Mouse (Mus musculus) adrenal gland (tissue): ENCODE measurements around the gene Gm28053.
"Not testable (repeated sequence)": the region's sequence is repeated elsewhere in the genome, so short reads cannot be mapped to it uniquely, and the experiment has no call there.

Experiments
- intact Hi-C: fragments of 180-260 bp; cut with DNase I; formaldehyde crosslinking; loops from one replicate; pipeline ENCODE4 v1.15.1; 2025
- long read RNA-seq, 2 experiments: library from polyadenylated mRNA; unstranded; transcript quantifications; one replicate each; pipeline ENCODE4 v2.0.0; 2020; ENCODE audit warnings: borderline replicate concordance in 1 of 2; ENCODE audit not compliant: insufficient replicate concordance in 1 of 2

Gene Gm28053
- long read RNA-seq, experiment 1, partial matches to known transcripts = 0 of 1 reads
- long read RNA-seq, experiment 1, other reads (novel, unspliced or antisense) = 0 of 1 reads
- long read RNA-seq, experiment 2 = 0 reads

- intact Hi-C loops = no loop called here
These were observed at the start of gene Gm28053, which contains the start of gene Gimap7 for GRCm38 (mm10) chr6:48718455-48718854. Gm28053 (plus strand) TSS chr6:48718607. Gimap7 (plus strand) TSS chr6:48718621.

- intact Hi-C loops = no loop called here
These were observed 48.9 kb upstream of the Gm28053 start for GRCm38 (mm10) chr6:48669446-48669969.

GRCm38 (mm10) chr6:48674291-48675058 is 43.9 kb upstream of the Gm28053 start:
- intact Hi-C loops = no loop called here

- intact Hi-C loops = no loop called here
These were observed 42.9 kb upstream of the Gm28053 start for GRCm38 (mm10) chr6:48675400-48675930.

GRCm38 (mm10) chr6:48675931-48676859 is 42.2 kb upstream of the Gm28053 start, which contains the start of gene Gimap9:
Gimap9 (plus strand) TSS chr6:48676129.
- intact Hi-C loops = no loop called here

- intact Hi-C loops = no loop called here
These were observed 41.5 kb upstream of the Gm28053 start for GRCm38 (mm10) chr6:48676860-48677415.

- intact Hi-C loops = no loop called here
These were observed 40.7 kb upstream of the Gm28053 start for GRCm38 (mm10) chr6:48677492-48678345.

GRCm38 (mm10) chr6:48678391-48678790 is 40.0 kb upstream of the Gm28053 start:
- intact Hi-C loops = no loop called here

GRCm38 (mm10) chr6:48679701-48680100 is 38.7 kb upstream of the Gm28053 start:
- intact Hi-C loops = no loop called here

GRCm38 (mm10) chr6:48680421-48680820 is 38.0 kb upstream of the Gm28053 start:
- intact Hi-C loops = no loop called here

- intact Hi-C loops = no loop called here
These were observed 36.8 kb upstream of the Gm28053 start for GRCm38 (mm10) chr6:48681472-48682090.

GRCm38 (mm10) chr6:48682271-48682670 is 36.1 kb upstream of the Gm28053 start:
- intact Hi-C loops = no loop called here

- intact Hi-C loops = not testable (repeated sequence)
These were observed 35.1 kb upstream of the Gm28053 start for GRCm38 (mm10) chr6:48683263-48683821.

- intact Hi-C loops = no loop called here
These were observed 34.1 kb upstream of the Gm28053 start, which contains the start of gene Gimap4 for GRCm38 (mm10) chr6:48684319-48684718. Gimap4 (plus strand) TSS chr6:48684549.

GRCm38 (mm10) chr6:48684806-48685205 is 33.6 kb upstream of the Gm28053 start:
- intact Hi-C loops = no loop called here

- intact Hi-C loops = no loop called here
These were observed 33.2 kb upstream of the Gm28053 start for GRCm38 (mm10) chr6:48685251-48685650.

- intact Hi-C loops = no loop called here
These were observed 32.4 kb upstream of the Gm28053 start for GRCm38 (mm10) chr6:48685694-48686665.

- intact Hi-C loops = no loop called here
These were observed 31.3 kb upstream of the Gm28053 start for GRCm38 (mm10) chr6:48687077-48687476.
